Mouse (Mus musculus) heart, postnatal 0 days (tissue): ENCODE data around the gene Anks3. TPM values are rescaled to one million over a fixed set of nuclear protein-coding genes. Genes with fewer than 3 reads are reported as not detected.

Source experiments
- ATAC-seq: fragments of 200-750 bp; cut with Nextera tagmentation; 2 replicates; pipeline ENCODE4 v1.8.0; 2017; ENCODE audit warnings: low read depth, moderate number of reproducible peaks, moderate library complexity; ENCODE audit not compliant: insufficient read depth
- DNase-seq: peaks from one replicate; pipeline ENCODE4 v3.0.0-alpha.2; 2016; ENCODE audit warnings: low spot score
- H3K27ac ChIP-seq: fragments of 300-500 bp; sonication (generic); 2 replicates; pipeline ENCODE4 v1.5.1; 2014; ENCODE audit warnings: low read depth, mild to moderate bottlenecking
- H3K27me3 ChIP-seq: fragments of 300-500 bp; sonication (generic); 2 replicates; pipeline ENCODE4 v1.6.1; 2014; ENCODE audit warnings: low read length, mixed read lengths; ENCODE audit not compliant: control insufficient read depth, insufficient read depth
- H3K36me3 ChIP-seq: fragments of 300-500 bp; sonication (generic); replicated peaks from 2 replicates; pipeline ENCODE4 v1.6.1; 2014; ENCODE audit warnings: low read length, mixed read lengths; ENCODE audit not compliant: control insufficient read depth, insufficient read depth
- H3K4me1 ChIP-seq: fragments of 300-500 bp; sonication (generic); 2 replicates; pipeline ENCODE4 v1.6.1; 2014; ENCODE audit warnings: antibody characterized with exemption; ENCODE audit not compliant: control insufficient read depth, insufficient read depth
- H3K4me2 ChIP-seq: fragments of 300-500 bp; sonication (generic); 2 replicates; pipeline ENCODE4 v1.6.1; 2014; ENCODE audit warnings: low read depth, mild to moderate bottlenecking, low read length, moderate library complexity
- H3K4me3 ChIP-seq: fragments of 300-500 bp; sonication (generic); 2 replicates; pipeline ENCODE4 v1.5.1; 2014; ENCODE audit warnings: low read depth, low read length
- H3K9ac ChIP-seq: fragments of 300-500 bp; sonication (generic); replicated peaks from 2 replicates; pipeline ENCODE4 v1.6.1; 2014; ENCODE audit warnings: low read depth, low read length, mixed read lengths
- H3K9me3 ChIP-seq: fragments of 300-500 bp; sonication (generic); replicated peaks from 2 replicates; pipeline ENCODE4 v1.6.1; 2016; ENCODE audit warnings: low read length; ENCODE audit not compliant: control insufficient read depth
- CTCF ChIP-seq: IDR thresholded peaks from 2 replicates; pipeline ENCODE4 v1.5.1; 2016; ENCODE audit warnings: antibody characterized with exemption, control low read depth, low read depth
- EP300 ChIP-seq: IDR thresholded peaks from 2 replicates; pipeline ENCODE4 v1.6.1; 2016; ENCODE audit warnings: antibody characterized with exemption, low read depth
- WGBS: fragments of 180-500 bp; shearing (Covaris S2); extraction: QIAGEN DNeasy Blood & Tissue Kit; methylation state at CpG from one replicate; pipeline ENCODE4 v1.1.7; 2014; 5-methylcytosine and 5-hydroxymethylcytosine counted together
- polyA plus RNA-seq: library from polyadenylated mRNA; unstranded; fragments of >200 nt; fragmentation: Nextera tagmentation; extraction: Ambion mirVana; gene quantifications from 2 replicates; pipeline ENCODE4 v1.2.1, GENCODE M21; 2015
- total RNA-seq: library from RNA; depleted of rRNA; stranded (reverse); fragments of >200 nt; gene quantifications from 2 replicates; pipeline ENCODE4 v1.2.3, GENCODE M21; 2014; ENCODE audit warnings: low replicate concordance

Gene Anks3
- total and polyA plus RNA-seq, 2 experiments from 2014 or later = 21.2 to 22.7 TPM

DNA sequence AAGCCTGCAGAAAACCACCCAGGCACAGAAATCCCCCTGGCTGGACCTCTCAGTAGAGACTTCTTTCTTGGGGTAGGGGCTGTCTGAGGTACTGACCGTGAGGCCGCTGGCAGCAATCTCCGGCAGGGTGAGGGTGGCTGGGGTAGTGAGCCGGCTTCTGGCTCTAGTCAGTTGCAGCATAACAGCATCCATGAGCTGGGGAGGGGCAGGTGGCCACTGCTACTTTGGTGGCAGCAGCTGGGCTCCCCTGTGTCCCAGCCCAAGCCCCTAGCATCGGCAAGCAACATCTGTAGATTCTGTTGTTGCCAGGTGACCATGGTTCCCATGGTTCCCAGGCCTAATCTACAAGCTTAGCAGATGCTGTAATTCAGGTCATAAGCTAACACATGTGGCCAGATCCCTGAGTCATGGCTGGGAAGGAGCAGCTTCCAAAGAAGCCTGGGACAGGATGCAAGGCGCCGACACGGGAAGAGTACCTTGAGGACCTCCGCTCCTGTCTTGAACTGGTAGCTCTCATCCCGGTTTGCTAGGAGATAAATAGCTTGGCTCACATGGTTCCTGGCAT lies 46.4 kb upstream of the Anks3 start:
- H3K36me3 ChIP-seq = peaks cover 15% of the 10 kb centered on the region
- H3K4me1 ChIP-seq = 0 out of 2 replicates have a peak, but pooled peaks cover 6% of the 10 kb centered on the region
- DNase-seq = no peak
- no peaks in the 10 kb centered on the region for H3K27me3 ChIP-seq
- no peak overlapping the region for H3K4me2 ChIP-seq
- TF ChIP-seq EP300 = no peak
- TF ChIP-seq CTCF = no peak
- no peak overlapping the region for H3K4me3 ChIP-seq
- H3K27ac ChIP-seq = no peak overlapping the region
- no peaks in the 10 kb centered on the region for H3K9me3 ChIP-seq
- no peak for ATAC-seq
- no peak overlapping the region for H3K9ac ChIP-seq
- WGBS = 90% methylated on average over 10 of the region's 10 CpGs

DNA sequence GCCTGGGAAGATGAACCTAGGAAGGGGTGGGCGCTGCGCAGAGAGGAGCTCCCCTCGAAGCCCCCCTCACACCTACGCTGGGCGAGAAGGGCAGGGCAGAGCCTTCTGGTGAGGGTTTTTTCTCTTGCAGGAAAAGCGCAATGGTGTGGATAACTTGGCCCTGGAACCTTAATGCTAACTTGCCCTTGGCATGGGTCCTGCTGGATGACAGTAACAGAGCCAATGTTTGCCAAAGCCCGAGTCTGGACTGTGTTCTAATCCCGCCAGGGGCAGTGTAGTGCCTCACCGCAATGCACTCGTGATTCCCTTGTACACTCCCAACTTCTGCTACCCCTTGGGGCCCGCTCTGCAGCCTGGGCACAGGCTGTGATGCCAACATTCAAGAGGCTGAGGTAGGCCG lies 44.1 kb upstream of the Anks3 start:
- DNase-seq (no peak), ATAC-seq (no peak)
- Histone ChIP-seq H3K4me3 (no peak overlapping the region), H3K4me1 (0 out of 2 replicates have a peak, but pooled peaks cover 6% of the 10 kb centered on the region), H3K27me3 (no peaks in the 10 kb centered on the region), H3K9ac (no peak overlapping the region), H3K27ac (no peak overlapping the region), H3K36me3 (0 out of 2 replicates have a peak, but pooled peaks cover 5% of the 10 kb centered on the region), H3K9me3 (no peaks in the 10 kb centered on the region), H3K4me2 (no peak overlapping the region)
- TF ChIP-seq CTCF (no peak), EP300 (no peak)
- WGBS = 84% methylated on average over 12 of the region's 12 CpGs

DNA sequence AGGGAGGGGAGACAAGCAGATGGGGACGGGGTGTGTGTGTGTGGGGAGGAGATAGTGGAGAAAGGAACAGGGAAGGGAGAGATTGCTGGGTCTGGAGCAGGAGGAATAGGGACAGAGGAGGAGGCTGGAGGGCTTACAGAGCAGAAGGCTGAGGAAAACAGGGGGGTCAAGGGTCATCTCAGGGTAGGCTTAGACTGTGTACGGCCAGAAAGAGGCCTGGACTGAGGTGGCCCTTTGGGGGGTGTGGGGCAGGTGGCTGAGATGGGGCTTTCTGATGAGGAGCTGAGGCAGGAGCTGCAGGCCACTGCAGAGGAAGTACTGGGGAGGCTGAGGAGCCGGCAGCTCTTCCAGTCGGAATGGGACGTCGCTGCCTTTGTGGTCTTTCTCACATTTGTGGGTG lies 43.5 kb upstream of the Anks3 start:
- H3K4me2 ChIP-seq = no peak overlapping the region

DNA sequence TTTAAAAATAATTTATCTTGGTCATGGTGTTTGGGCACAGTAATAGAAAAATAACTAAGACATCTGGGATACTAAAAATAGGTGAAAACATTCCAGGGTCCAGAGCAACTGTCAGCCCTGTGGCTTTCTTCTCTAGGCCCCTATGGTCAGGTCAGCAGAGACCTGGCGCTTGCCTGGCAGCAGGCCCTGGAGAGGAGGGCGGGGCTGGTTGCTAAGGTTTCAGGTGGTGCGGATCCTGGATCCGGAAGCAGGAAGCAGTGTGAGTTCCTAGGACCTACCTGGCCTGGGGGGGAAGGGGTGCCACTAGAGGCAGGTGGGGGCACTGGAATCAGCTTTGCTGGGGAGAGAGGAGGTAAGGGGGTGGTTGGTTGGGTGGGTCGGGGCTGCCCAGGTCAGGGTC lies 43.1 kb upstream of the Anks3 start, which contains the start of gene Smim22:
Gene Smim22 (plus strand): TSS at position 222 of the 400 bp plus-strand sequence.
- 50% methylated on average over 5 of the region's 5 CpGs for WGBS
- Histone ChIP-seq H3K27me3 (no peaks in the 10 kb centered on the region), H3K4me3 (no peak within 1 kb of the TSS), H3K4me2 (no peak within 1 kb of the TSS), H3K27ac (no peak within 1 kb of the TSS), H3K36me3 (0 out of 2 replicates have a peak, but pooled peaks cover 5% of the 10 kb centered on the region), H3K9me3 (no peaks in the 10 kb centered on the region), H3K9ac (no peak within 1 kb of the TSS), H3K4me1 (no peaks in the 10 kb centered on the region)
- ATAC-seq (no peak), DNase-seq (no peak)
- TF ChIP-seq EP300 (no peak), CTCF (no peak)

More for the DNA sequence above, 43.5 kb upstream of the Anks3 start:
- WGBS = 72% methylated on average over 6 of the region's 6 CpGs
- H3K4me1 ChIP-seq = 0 out of 2 replicates have a peak, but pooled peaks cover 3% of the 10 kb centered on the region
- 0 out of 2 replicates have a peak, but pooled peaks cover 5% of the 10 kb centered on the region for H3K36me3 ChIP-seq
- H3K9ac ChIP-seq = no peak overlapping the region
- H3K27ac ChIP-seq = no peak overlapping the region
- H3K27me3 ChIP-seq = no peaks in the 10 kb centered on the region
- no peak for ATAC-seq
- no peak for TF ChIP-seq EP300
- no peak for DNase-seq
- H3K9me3 ChIP-seq = no peaks in the 10 kb centered on the region
- H3K4me3 ChIP-seq = no peak overlapping the region

DNA sequence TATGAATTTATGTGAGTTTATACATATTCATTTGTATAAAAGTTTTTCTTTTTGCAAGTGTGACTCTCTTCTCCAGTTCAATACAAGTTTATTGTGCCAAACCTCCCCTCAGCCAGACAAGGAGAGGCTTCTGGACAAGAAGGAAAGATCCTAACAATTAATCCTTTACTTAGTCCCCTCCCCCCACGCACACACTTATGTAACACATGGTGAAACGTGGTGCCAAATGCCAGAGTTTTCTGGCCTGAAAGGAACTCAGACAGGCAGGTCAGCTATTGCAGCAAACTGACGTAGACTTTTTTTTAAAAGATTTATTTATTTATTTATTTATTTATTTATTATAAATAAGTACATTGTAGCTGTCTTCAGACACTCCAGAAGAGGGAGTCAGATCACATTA lies 36.6 kb upstream of the Anks3 start:
- Histone ChIP-seq H3K4me3 (no peak overlapping the region), H3K4me2 (no peak overlapping the region), H3K9ac (no peak overlapping the region), H3K9me3 (no peaks in the 10 kb centered on the region), H3K36me3 (no peaks in the 10 kb centered on the region), H3K27ac (no peak overlapping the region), H3K4me1 (peaks cover 6% of the 10 kb centered on the region; the same call in 1 of the 2 replicates), H3K27me3 (no peaks in the 10 kb centered on the region)
- no peak for TF ChIP-seq CTCF
- 65% methylated on average over 3 of the region's 3 CpGs for WGBS
- no peak for ATAC-seq
- no peak for DNase-seq

DNA sequence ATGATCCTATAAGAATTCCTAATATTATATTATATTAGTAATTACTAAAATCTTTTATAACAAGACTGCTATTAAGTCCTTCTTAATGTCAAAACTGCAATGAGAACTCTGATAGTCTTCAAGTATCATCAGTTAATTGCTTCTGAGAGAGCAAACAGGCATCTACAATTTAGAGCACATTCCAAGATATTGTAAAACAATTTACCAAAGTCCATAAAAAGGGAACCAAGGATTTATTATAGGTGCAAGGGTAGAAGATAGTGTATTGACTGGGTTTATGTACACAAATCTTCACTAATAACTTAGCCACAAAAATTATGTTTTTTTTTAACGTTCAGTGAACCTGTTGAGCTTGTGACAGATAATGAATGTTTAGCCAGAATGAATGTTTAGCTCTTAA lies 35.0 kb upstream of the Anks3 start:
- Histone ChIP-seq H3K4me3 (no peak overlapping the region), H3K4me2 (no peak overlapping the region), H3K27ac (no peak overlapping the region), H3K9me3 (no peaks in the 10 kb centered on the region), H3K9ac (no peak overlapping the region), H3K27me3 (no peaks in the 10 kb centered on the region), H3K36me3 (no peaks in the 10 kb centered on the region), H3K4me1 (peaks cover 6% of the 10 kb centered on the region; the same call in 1 of the 2 replicates)
- no peak for DNase-seq
- TF ChIP-seq EP300 = no peak
- no peak for TF ChIP-seq CTCF
- ATAC-seq = no peak
- WGBS = 70% methylated on average over 1 of the region's 1 CpGs
